Mouse (Mus musculus) midbrain, embryonic 15.5 days (tissue): ENCODE results near the gene Usp31. TPM values are rescaled to one million over a fixed set of nuclear protein-coding genes. Genes with fewer than 3 reads are reported as not detected.
A peak's percentile ranks its signal among the peaks of the same experiment; 100 is the strongest.

Source experiments
- ATAC-seq: fragments of 200-750 bp; cut with Nextera tagmentation; replicated peaks from 2 replicates; pipeline ENCODE4 v1.8.0; 2017; ENCODE audit warnings: moderate TSS enrichment
- H3K27ac ChIP-seq: fragments of 300-500 bp; sonication (generic); 2 replicates; pipeline ENCODE4 v1.5.1; 2015; ENCODE audit warnings: mild to moderate bottlenecking, inconsistent platforms
- H3K27me3 ChIP-seq: fragments of 300-500 bp; sonication (generic); replicated peaks from 2 replicates; pipeline ENCODE4 v1.6.1; 2015; ENCODE audit warnings: inconsistent platforms
- H3K36me3 ChIP-seq: fragments of 300-500 bp; sonication (generic); replicated peaks from 2 replicates; pipeline ENCODE4 v1.6.1; 2015; ENCODE audit warnings: inconsistent platforms
- H3K4me1 ChIP-seq: fragments of 300-500 bp; sonication (generic); 2 replicates; pipeline ENCODE4 v1.6.1; 2015; ENCODE audit warnings: inconsistent platforms
- H3K4me2 ChIP-seq: fragments of 300-500 bp; sonication (generic); 2 replicates; pipeline ENCODE4 v1.6.1; 2015; ENCODE audit warnings: inconsistent platforms, mild to moderate bottlenecking, moderate library complexity
- H3K4me3 ChIP-seq: fragments of 300-500 bp; sonication (generic); 2 replicates; pipeline ENCODE4 v1.5.1; 2015; ENCODE audit warnings: mild to moderate bottlenecking, inconsistent platforms
- H3K9ac ChIP-seq: fragments of 300-500 bp; sonication (generic); 2 replicates; pipeline ENCODE4 v1.6.1; 2015; ENCODE audit warnings: mild to moderate bottlenecking, inconsistent platforms
- H3K9me3 ChIP-seq: fragments of 300-500 bp; sonication (generic); 2 replicates; pipeline ENCODE4 v1.6.1; 2016; ENCODE audit warnings: inconsistent platforms
- WGBS: fragments of 180-500 bp; shearing (Covaris S2); methylation state at CpG from one replicate; pipeline ENCODE4 v1.1.7; 2015; ENCODE audit warnings: mixed read lengths; 5-methylcytosine and 5-hydroxymethylcytosine counted together
- polyA plus RNA-seq: library from polyadenylated mRNA; unstranded; fragments of >200 nt; fragmentation: Nextera tagmentation; extraction: Ambion mirVana; gene quantifications from 2 replicates; pipeline ENCODE4 v1.2.1, GENCODE M21; 2015

Gene Usp31
- 3.1 and 3.5 TPM in 2 replicates for polyA plus RNA-seq

DNA sequence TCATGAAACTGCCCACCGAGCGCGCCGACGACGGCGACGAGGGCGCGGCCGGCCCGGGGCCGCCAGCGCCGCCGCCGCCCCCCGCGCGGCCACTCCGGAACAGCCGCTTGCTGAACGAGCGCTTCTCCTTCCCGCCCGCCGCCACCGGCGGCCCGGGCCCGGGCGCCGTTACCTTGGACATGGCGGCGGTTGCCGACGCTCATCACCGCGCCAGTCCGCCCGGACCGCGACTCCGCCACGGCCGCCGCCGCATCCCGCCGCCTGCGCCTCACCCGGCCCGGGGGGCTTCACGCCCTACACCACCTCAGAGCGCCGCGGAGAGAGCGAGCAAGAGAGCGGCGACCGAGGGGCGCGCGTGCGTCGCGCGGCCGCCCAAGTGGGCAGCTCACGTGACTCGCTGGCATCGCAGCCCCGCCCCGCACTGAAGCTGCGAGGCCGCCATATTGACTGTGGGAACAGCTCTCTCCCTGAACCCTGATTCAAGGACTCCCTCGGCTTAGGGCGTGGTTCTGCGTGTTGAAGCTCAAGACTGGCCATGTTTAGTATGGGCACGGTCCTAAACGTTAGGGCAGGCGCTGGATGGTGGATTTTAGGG, at the start of gene Usp31:
TSS of gene Usp31 (minus strand) at position 181 of the 595 bp plus-strand sequence.
- peak within 1 kb of the TSS; percentile 80 for H3K4me2 ChIP-seq
- H3K4me3 ChIP-seq, result peak within 1 kb of the TSS; percentile 81
- no peaks in the 10 kb centered on the region for H3K36me3 ChIP-seq
- peak within 1 kb of the TSS; percentile 92 for H3K27ac ChIP-seq
- no peaks in the 10 kb centered on the region for H3K9me3 ChIP-seq
- 0 out of 2 replicates have a peak, but pooled peaks cover 9% of the 10 kb centered on the region for H3K27me3 ChIP-seq
- peaks cover 34% of the 10 kb centered on the region for H3K4me1 ChIP-seq
- peak within 1 kb of the TSS; percentile 80 for H3K9ac ChIP-seq
- peak; percentile 99 for ATAC-seq
- under 1% methylated on average over 80 of the region's 82 CpGs for WGBS

DNA sequence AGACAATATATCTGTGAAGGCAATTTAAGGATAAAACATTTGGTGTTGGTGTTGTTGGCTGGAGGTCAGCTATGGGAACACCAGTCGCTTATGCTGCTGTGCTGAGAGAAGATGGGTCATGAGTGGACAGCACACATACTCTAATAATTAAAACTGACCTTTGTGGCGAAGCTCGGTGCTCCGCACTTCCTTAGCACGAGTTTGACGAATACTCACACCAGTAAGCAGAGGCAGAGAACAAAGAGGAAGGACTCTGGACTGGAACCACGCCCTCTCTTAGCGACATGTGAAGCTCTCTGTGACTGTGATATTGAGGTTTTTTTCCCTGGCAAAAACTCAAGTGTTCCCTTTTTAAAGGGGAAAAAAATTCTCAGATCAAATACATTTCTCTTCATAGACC, 47.7 kb upstream of the Usp31 start:
- WGBS, result 78% methylated on average over 8 of the region's 8 CpGs
- ATAC-seq, result no peak
- Histone ChIP-seq H3K27ac (no peak overlapping the region), H3K9ac (no peak overlapping the region), H3K27me3 (no peaks in the 10 kb centered on the region), H3K4me2 (no peak overlapping the region), H3K4me1 (no peaks in the 10 kb centered on the region), H3K4me3 (no peak overlapping the region), H3K9me3 (no peaks in the 10 kb centered on the region), H3K36me3 (no peaks in the 10 kb centered on the region)

DNA sequence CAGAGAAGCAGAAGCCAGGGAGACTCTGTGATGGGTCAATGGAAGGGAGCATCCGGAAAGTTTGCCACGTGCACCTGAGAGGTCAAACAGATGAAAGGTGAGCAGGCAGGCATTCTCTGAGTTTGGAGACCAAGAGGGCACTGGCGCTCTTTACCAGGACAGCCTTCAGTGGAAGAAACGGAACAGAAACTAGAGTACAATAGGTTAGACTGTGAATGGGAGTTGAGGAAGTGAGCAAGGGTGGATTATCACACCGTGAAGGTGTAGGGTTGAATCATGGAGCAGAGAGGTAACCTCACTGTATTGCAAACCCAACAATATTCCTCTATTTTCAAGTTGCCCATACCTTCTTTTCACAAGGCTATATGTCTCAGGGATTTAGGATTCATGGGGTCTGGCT, 43.2 kb upstream of the Usp31 start:
- Histone ChIP-seq H3K9me3 (no peaks in the 10 kb centered on the region), H3K9ac (no peak overlapping the region), H3K4me2 (no peak overlapping the region), H3K27me3 (no peaks in the 10 kb centered on the region), H3K4me1 (no peaks in the 10 kb centered on the region), H3K27ac (no peak overlapping the region), H3K4me3 (no peak overlapping the region), H3K36me3 (no peaks in the 10 kb centered on the region)
- ATAC-seq, result no peak
- 79% methylated on average over 5 of the region's 5 CpGs for WGBS

DNA sequence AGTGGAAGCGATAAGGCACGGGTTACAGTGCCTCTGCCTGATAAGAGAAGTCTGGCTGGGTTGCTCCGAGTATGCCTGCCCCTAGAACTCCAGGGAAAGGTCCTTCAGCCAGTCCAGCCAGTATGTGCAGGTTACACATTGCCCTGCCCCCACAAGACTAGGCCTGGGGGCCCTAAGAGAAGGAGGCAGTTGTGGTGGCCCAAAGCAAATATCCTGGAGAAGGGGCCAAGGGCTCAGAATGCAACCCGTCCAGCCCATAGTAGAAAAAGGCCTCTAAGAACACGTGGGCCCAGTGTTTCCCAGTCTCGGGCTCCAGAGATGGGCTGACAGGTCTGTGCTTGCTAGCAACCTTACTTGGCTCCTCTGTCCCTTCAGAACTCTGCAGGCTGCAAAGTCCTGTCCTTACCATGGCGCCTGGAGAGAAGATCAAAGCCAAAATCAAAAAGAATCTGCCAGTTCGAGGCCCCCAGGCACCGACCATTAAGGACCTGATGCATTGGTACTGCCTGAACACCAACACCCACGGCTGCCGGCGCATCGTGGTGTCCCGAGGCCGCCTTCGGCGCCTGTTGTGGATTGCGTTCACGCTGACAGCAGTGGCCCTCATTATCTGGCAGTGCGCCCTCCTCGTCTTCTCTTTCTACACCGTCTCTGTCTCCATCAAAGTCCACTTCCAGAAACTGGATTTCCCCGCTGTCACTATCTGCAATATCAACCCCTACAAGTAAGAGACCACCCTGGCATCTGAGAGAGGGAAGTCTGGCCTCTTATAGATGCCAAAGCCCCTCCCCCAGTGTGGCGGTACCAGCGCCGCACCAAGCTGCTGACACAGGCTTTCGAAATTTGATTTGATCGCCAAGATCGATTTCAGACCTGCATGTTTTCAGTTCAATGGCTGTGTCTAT, 30.7 kb upstream of the Usp31 start:
- peaks cover 11% of the 10 kb centered on the region for H3K4me1 ChIP-seq
- WGBS, result 78% methylated on average over 29 of the region's 29 CpGs
- no peaks in the 10 kb centered on the region for H3K9me3 ChIP-seq
- H3K27ac ChIP-seq, result no peak overlapping the region
- no peak overlapping the region for H3K4me3 ChIP-seq
- ATAC-seq, result no peak
- H3K36me3 ChIP-seq, result no peaks in the 10 kb centered on the region
- H3K4me2 ChIP-seq, result no peak overlapping the region
- peaks cover 21% of the 10 kb centered on the region for H3K27me3 ChIP-seq
- no peak overlapping the region for H3K9ac ChIP-seq

DNA sequence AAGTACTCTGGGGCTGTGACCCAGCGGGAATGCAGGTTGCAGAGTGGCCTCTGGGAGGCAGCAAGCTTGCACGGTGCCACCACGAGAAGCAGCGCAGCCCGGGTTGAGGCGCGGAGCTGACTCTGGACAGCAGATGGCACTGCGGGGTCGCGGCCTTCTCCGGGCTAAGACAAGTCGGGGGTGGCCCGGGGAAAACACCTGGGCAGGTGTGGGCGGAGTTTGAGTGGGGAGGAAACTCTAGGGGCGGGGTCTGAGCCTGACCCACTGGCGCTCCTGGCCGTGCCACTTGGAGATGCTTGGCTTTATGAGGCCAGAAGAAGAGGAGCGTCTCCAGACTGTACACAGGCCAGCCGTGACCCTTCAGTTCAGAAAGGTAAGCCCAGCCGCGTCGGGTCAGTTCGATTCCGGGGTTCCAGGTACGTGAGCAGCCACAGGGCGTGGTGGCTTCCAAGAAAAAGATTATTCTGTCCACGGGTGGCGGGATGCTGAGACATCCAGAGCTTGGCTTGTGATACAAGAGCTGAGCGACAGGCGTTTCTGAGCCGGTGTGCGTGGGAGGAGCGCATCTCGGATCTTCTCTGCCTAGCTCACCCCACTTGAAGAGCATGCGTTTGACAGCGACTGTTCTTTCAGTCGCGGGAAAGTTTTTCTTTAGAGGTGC, 27.2 kb upstream of the Usp31 start, which contains the start of gene Scnn1g:
TSS of gene Scnn1g (plus strand) at position 309 of the 661 bp plus-strand sequence.
- H3K9ac ChIP-seq, result peak within 1 kb of the TSS; percentile 12
- no peak within 1 kb of the TSS for H3K27ac ChIP-seq
- peak within 1 kb of the TSS; percentile 87 for H3K4me2 ChIP-seq
- H3K4me3 ChIP-seq, result peak within 1 kb of the TSS; percentile 41
- 2% methylated on average over 38 of the region's 38 CpGs for WGBS
- peaks cover 11% of the 10 kb centered on the region for H3K4me1 ChIP-seq
- no peaks in the 10 kb centered on the region for H3K9me3 ChIP-seq
- ATAC-seq, result peak; percentile 95
- H3K27me3 ChIP-seq, result peaks cover 21% of the 10 kb centered on the region
- H3K36me3 ChIP-seq, result no peaks in the 10 kb centered on the region

DNA sequence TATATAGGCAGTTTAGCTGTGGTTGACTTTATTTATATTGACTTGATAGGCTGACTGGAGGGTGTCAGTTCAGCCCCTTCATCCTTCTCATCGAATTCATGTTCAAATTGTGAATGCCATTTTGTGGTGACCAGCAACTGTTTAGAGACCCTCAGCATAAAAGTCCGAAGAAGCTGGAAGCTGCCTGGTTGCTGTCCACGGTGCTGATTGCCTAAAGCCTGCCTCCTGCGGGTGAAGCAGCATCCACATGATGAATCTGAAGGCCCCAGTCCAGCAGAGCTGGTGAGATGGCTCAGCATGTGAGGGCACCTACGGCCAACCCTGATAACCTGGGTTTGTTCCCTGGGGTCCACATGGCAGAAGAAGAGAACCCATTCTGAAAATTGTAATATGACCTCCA, 23.2 kb upstream of the Usp31 start:
- no peak overlapping the region for H3K27ac ChIP-seq
- no peak overlapping the region for H3K9ac ChIP-seq
- 23% methylated on average over 5 of the region's 5 CpGs for WGBS
- no peaks in the 10 kb centered on the region for H3K36me3 ChIP-seq
- H3K4me2 ChIP-seq, result no peak overlapping the region
- no peak for ATAC-seq
- H3K4me3 ChIP-seq, result no peak overlapping the region
- peaks cover 11% of the 10 kb centered on the region for H3K4me1 ChIP-seq
- peaks cover 13% of the 10 kb centered on the region for H3K27me3 ChIP-seq
- no peaks in the 10 kb centered on the region for H3K9me3 ChIP-seq

DNA sequence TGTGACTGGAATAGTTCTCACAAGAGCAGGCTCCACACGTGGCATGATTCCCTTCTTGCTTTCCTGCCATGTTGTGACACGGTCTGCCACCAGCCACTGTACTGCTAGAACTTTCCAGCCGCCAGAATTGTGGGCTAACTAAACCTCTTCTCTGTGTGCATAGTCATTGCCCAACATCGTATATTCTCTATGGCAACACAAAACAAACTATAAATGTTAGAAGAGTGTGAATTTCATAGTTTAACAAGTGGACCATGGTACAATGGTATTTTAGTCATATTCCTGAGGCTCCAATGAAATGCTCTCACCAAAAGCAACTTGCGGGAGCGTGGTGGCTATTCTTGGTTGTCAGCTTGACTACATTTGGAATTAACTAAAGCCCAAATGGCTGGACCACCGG, 10.0 kb upstream of the Usp31 start:
- Histone ChIP-seq H3K27me3 (no peaks in the 10 kb centered on the region), H3K36me3 (no peaks in the 10 kb centered on the region), H3K4me2 (no peak overlapping the region), H3K27ac (no peak overlapping the region), H3K4me3 (no peak overlapping the region), H3K9ac (no peak overlapping the region), H3K9me3 (no peaks in the 10 kb centered on the region), H3K4me1 (no peaks in the 10 kb centered on the region)
- 83% methylated on average over 7 of the region's 7 CpGs for WGBS
- no peak for ATAC-seq

DNA sequence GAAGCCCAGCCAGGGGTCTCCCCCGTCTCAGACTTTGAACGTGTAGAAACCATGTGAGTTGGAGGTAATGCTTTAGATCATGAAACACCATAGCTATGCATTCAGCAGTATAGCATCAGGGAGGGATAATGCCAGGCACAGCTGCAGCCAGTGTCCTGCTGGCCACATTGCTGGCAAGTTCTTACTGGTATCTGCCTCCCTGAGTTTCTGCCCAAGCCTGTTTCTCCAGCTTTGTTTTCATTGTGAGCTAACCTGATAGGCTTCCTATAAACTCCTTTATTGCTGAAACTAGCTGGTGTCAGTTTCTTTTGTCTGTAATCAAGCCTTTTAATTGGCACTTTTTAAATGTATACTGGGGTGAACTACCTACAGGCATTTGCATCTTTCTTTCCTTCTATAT, 4.1 kb upstream of the Usp31 start:
- H3K4me1 ChIP-seq, result peaks cover 2% of the 10 kb centered on the region
- WGBS, result 42% methylated on average over 2 of the region's 2 CpGs
- H3K4me3 ChIP-seq, result no peak overlapping the region
- H3K9ac ChIP-seq, result no peak overlapping the region
- no peak overlapping the region for H3K4me2 ChIP-seq
- ATAC-seq, result no peak
- H3K36me3 ChIP-seq, result no peaks in the 10 kb centered on the region
- H3K9me3 ChIP-seq, result no peaks in the 10 kb centered on the region
- H3K27me3 ChIP-seq, result 0 out of 2 replicates have a peak, but pooled peaks cover 9% of the 10 kb centered on the region
- no peak overlapping the region for H3K27ac ChIP-seq

DNA sequence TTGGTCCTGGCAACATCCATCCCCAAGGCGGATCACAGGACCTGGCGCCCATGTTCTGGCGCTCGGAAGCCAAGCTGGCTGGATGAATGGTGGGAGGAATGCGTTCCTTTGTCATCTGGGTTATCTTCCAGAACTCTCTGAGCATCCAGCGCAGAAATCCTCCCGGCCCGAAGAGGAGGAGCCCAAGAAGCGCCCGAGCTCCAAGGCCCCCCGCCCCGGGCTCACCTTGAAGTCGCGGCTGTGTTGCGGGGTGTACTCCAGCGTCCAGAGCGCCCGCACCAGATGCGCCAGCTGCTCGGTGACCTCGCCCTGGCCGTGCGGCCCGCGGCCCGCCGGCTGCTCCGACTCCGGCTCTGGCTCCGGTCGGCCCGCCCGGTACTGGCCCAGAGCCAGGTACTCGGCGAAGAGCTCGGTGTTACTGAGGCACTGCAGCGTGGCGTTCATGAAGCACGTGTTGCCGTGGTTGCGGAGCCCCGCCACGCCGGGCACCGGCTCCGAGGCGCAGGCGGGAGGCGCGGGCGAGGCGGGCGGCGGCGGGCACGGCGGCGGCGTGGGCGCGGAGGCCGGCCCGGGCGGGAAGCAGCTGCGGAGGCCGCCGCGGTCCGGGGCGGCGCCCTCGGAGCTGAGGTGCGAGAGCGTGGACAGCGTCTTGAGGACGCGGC, 511 bp downstream of the Usp31 start:
- no peaks in the 10 kb centered on the region for H3K36me3 ChIP-seq
- H3K9me3 ChIP-seq, result no peaks in the 10 kb centered on the region
- peak; percentile 54 for ATAC-seq
- H3K4me1 ChIP-seq, result peaks cover 39% of the 10 kb centered on the region
- under 1% methylated on average over 77 of the region's 77 CpGs for WGBS
- H3K4me2 ChIP-seq, result peak overlapping the region; percentile 80
- H3K27ac ChIP-seq, result peak overlapping the region; percentile 92
- H3K4me3 ChIP-seq, result peak overlapping the region; percentile 81
- H3K27me3 ChIP-seq, result 0 out of 2 replicates have a peak, but pooled peaks cover 9% of the 10 kb centered on the region
- peak overlapping the region; percentile 80 for H3K9ac ChIP-seq

DNA sequence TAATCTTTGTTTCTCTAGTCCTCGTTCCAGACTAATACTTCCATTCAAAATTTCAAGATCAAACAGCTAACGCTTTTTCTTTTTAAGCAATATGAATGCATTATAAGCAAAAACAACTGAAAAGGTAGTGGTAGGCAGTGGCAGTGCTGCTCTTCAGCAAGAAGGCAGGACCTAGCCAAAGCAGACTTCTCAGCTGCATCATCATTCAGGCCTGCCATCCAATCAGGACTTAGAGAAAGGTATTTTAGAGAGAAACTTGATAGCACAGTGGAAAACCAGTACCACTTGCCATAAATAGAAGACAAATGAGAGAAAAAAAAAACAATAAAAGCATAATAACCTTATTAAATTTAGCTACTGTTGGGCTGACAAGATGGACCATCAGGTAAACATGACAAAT, 2.0 kb downstream of the Usp31 start:
- Histone ChIP-seq H3K9ac (no peak overlapping the region), H3K27ac (no peak overlapping the region), H3K4me1 (peaks cover 42% of the 10 kb centered on the region), H3K36me3 (no peaks in the 10 kb centered on the region), H3K4me3 (peak overlapping the region; percentile 81), H3K9me3 (no peaks in the 10 kb centered on the region), H3K4me2 (peak overlapping the region; percentile 80), H3K27me3 (0 out of 2 replicates have a peak, but pooled peaks cover 6% of the 10 kb centered on the region)
- WGBS, result 85% methylated on average over 2 of the region's 2 CpGs
- no peak for ATAC-seq

DNA sequence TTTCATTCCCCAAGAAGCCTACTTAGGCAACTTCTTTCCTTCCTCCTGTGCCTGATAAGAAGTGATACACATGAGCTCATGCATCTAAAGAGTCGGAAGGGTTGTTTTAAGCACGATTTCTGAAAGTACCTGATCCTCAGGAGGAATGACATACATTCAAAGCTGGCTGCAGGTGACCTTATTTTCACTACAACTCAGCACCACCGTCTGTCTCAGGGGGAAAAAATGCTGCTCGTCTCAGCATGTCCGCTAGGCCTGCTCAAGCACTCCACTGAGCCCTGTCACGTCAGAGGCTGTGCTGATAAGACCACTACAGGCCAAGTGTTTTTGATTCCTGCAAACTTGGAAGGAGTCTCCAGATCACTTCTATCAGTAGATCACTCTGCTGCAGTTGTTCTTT, 5.1 kb downstream of the Usp31 start:
- Histone ChIP-seq H3K27me3 (no peaks in the 10 kb centered on the region), H3K9me3 (no peaks in the 10 kb centered on the region), H3K9ac (no peak overlapping the region), H3K4me1 (peaks cover 45% of the 10 kb centered on the region), H3K27ac (no peak overlapping the region), H3K4me3 (no peak overlapping the region), H3K4me2 (no peak overlapping the region), H3K36me3 (no peaks in the 10 kb centered on the region)
- ATAC-seq, result no peak
- 74% methylated on average over 6 of the region's 6 CpGs for WGBS

DNA sequence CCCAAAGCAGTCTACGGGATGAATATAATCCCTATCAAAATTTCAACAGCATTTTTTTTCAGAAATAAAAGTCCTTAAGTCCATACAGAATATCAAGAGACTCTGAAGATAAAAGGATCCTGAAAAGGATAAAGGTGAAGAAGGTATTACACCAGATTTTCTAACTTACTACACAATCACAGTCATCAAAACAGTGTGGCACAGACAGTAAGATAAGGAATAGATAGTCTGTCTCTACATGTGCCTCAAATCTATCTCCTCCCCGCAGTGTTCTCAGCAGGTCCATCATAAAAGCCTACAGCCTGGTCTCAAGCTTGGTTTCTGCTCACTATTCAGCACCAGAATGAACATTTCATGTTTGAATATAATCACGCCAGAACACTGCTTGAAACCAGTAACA, 6.6 kb downstream of the Usp31 start:
- H3K36me3 ChIP-seq, result no peaks in the 10 kb centered on the region
- 90% methylated on average over 3 of the region's 3 CpGs for WGBS
- H3K9me3 ChIP-seq, result no peaks in the 10 kb centered on the region
- peaks cover 36% of the 10 kb centered on the region for H3K4me1 ChIP-seq
- no peaks in the 10 kb centered on the region for H3K27me3 ChIP-seq
- H3K9ac ChIP-seq, result no peak overlapping the region
- H3K27ac ChIP-seq, result no peak overlapping the region
- H3K4me2 ChIP-seq, result no peak overlapping the region
- H3K4me3 ChIP-seq, result no peak overlapping the region
- ATAC-seq, result no peak
